Mouse (Mus musculus): Measurements from ENCODE around the gene Cyp26b1.

DNA sequence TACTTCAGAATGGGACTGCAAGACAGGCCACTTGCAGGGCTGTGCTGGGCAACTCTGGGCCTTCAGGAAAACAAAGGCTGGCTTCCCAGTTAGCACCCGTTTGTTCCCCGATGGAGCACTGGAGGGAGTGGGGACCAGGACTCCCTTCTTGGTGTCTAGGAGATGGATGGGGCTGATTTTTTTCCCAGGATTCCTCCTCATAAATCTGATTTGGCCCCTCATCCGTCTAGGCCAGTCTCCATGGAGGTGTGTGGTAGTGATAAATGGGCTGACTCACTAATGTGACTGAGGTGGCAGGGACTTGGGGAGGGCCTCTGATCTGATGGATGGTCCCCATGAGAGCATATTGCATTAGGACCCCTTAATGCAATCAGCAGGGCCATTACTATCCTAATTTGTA lies 5.0 kb upstream of the Cyp26b1 start:
- TF ChIP-seq CTCF (IDR thresholded peaks at IDR 0.05; ENCODE audit: borderline replicate concordance, insufficient read depth, low read depth, low read length) (no peak), POLR2A (IDR thresholded peaks at IDR 0.05; ENCODE audit: borderline replicate concordance, insufficient read depth, low read length) (no peak)

Measured in cerebellum, adult 2 months (tissue).